Comparison of ENCODE assay signal across 9 mouse cellular contexts in the genomic region with DNA sequence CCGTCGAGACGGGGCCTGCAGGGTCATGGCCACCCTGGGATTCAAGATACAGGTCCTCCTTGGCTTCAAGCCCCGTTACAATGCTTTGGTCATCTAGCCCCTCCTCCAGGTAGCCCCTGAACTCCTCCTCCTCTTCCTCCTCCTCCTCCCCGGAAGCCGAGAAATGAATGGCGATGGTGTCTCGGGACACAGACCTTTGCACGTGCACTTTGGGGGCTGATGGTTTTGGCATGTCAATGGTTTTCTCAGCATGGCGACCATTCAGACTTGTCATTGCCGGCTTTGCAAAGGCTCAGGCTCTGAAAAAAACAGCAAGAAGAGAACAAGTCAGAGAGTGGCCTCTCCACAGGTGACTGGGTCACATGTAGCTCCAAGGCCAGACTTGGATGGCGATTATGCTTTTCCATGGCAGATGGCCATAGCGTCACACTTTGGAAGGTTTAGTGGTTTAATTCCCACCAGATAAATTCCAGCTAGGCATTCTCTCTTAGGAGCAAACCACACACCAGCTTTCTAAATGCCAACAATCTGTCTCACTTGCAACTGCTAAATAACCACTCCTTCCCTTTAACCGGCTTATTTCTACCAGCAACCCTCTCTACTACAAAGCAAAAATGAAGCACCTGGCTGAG. TPM values are rescaled to one million over a fixed set of nuclear protein-coding genes. Genes with fewer than 3 reads are reported as not detected.
DNase-seq lines count a peak whose midpoint lies in the region.
"Had no signal": no experiment of that assay in that cellular context is flagged by ENCODE, and none has a peak within 500 bp of the region (broad histone marks: within the 10 kb centered on the region; RNA-seq: fewer than 3 reads in every experiment).

No protein-coding gene starts in this region.

- intact Hi-C loops in left cerebral cortex, postnatal 4 days (cut with DNase I): no loop called here
- intact Hi-C loops in left cerebral cortex, postnatal 14 days (cut with DNase I): no loop called here

- DNase-seq in adrenal gland, postnatal 10 days: peak; percentile 42
- no peak for DNase-seq in adrenal gland, adult 8-10 months
- peak; percentile 40 for DNase-seq in left cerebral cortex, postnatal 4 days
- no peak for DNase-seq in left cerebral cortex, postnatal 14 days (ENCODE audit: low spot score in 2 of 2)
- peak; percentile 81 for DNase-seq in cerebellum, adult 11-12 months
- DNase-seq in cerebellum, postnatal 14 days: peak; percentile 73 to 78
- no peak for DNase-seq in gastrocnemius, adult 8-10 months (ENCODE audit: low spot score in 2 of 2)
- DNase-seq in left cerebral cortex, adult 18-20 months (ENCODE audit: low spot score in 2 of 2): no peak
- DNase-seq: heart, postnatal 14 days had no signal

RNA-seq across cellular contexts. Expression of a gene that starts 44.8 kb away (rescaled TPM):
- total RNA-seq in adrenal gland, postnatal 10 days (2021): 10 to 100 TPM; 38.4 to 40.0 TPM
- 10 to 100 TPM; 48.2 to 56.8 (median 54.5) TPM for total RNA-seq in adrenal gland, adult 8-10 months (2022)
- 10 to 100 TPM; 70.3 to 76.1 TPM for total RNA-seq in left cerebral cortex, postnatal 4 days (2021)
- total RNA-seq in left cerebral cortex, postnatal 14 days (2021): 100 to 1,000 TPM in 1 of 2 experiments, 10 to 100 TPM in 1; 98.0 to 102 TPM
- total RNA-seq in gastrocnemius, adult 8-10 months (2022): 10 to 100 TPM; 62.9 to 78.3 (median 68.0) TPM
- total RNA-seq in left cerebral cortex, adult 18-20 months (2021): 100 to 1,000 TPM; 116 to 121 TPM

Comparison
In these comparisons a context has a peak if more than half of its experiments do, and no peak if none do; other contexts are left out.
1. DNase-seq: peak in adrenal gland, postnatal 10 days (single experiment), left cerebral cortex, postnatal 4 days (single experiment), cerebellum, adult 11-12 months (single experiment) and cerebellum, postnatal 14 days (2 of 2); none in adrenal gland, adult 8-10 months (single experiment), left cerebral cortex, postnatal 14 days (0 of 2), gastrocnemius, adult 8-10 months (0 of 2) and left cerebral cortex, adult 18-20 months (0 of 2).